ENCODE assay signal across 19 mouse cellular contexts in the genomic region with DNA sequence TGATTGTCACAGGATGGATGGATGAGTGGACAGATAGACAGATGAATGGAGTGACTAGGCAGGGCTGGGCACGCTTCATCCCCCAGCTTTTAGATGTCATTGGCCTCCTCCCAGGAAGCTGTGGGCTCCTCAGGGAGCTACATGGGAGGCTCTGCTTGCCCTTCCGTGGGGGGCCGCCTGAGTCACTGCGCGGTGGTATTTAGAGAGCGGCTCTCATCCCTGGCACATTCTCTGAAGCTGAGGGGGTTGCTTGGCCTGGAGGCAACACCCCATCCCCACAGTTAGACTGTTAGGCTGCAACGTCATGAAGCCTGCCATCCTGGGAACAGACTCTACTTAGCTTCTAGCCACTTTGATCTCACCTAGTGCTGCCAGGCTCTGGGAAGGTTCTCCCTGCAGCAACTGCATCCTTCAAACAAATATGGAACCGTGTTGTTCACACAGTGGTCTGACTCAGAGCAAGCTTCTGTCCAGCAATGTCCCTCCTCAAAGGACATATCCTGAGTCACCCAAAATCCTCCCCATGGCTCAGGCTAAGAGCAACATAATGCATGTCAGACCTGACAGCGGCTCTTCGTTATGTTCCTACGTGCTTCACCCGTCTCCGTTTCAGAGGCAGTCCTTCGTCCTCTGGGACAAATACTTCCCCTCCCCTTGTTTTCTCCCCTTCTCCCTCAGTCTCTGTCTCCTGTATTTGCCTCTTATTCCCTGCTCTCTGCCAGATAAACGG. TPM values are rescaled to one million over a fixed set of nuclear protein-coding genes. Genes with fewer than 3 reads are reported as not detected.
A peak's percentile ranks its signal among the peaks of the same experiment; 100 is the strongest.
DNase-seq lines count a peak whose midpoint lies in the region; ATAC-seq lines count a peak whose summit lies in the region.
"Had no signal": no experiment of that assay in that cellular context is flagged by ENCODE, and none has a peak within 500 bp of the region (broad histone marks: within the 10 kb centered on the region; RNA-seq: fewer than 3 reads in every experiment).

No protein-coding gene starts in this region.

- ATAC-seq in monocyte, adult 5-6 weeks (replicated peaks; ENCODE audit: insufficient number of reproducible peaks, low FRiP score, low TSS enrichment, poor library complexity, severe bottlenecking), result no peak
- ATAC-seq in megakaryocyte progenitor cell, adult 5-6 weeks (replicated peaks; ENCODE audit: poor library complexity), result no peak
- ATAC-seq: CD4-positive, CD25-positive, alpha-beta regulatory T cell, adult 4 months; forebrain, embryonic 16.5 days; lung, postnatal 0 days; midbrain, embryonic 13.5 days had no signal

- DNase-seq in adrenal gland, adult (ENCODE audit: inconsistent age in 2 of 2, low spot score in 1 of 2), result peak; percentile 69 to 84
- no peak for DNase-seq in adrenal gland, postnatal 4 days (ENCODE audit: low spot score in 2 of 2)
- peak; percentile 29 to 38 for DNase-seq in right cerebral cortex, adult 2 months (ENCODE audit: low spot score in 2 of 2)
- DNase-seq in right cerebral cortex, postnatal 4 days, result no peak
- DNase-seq in brain, adult 2 months (ENCODE audit: low read depth, low spot score), result peak; percentile 76
- DNase-seq: cerebellum, adult 9-10 months; gastrocnemius, postnatal 36 days; kidney, adult 11 months; kidney, postnatal 36 days; layer of hippocampus, postnatal 36 days had no signal

RNA-seq across cellular contexts. Expression of a gene that starts 16.0 kb away (rescaled TPM):
- 10 to 100 TPM; 18.0 to 19.7 TPM for total RNA-seq in adrenal gland, postnatal 4 days (2021)
- total RNA-seq in monocyte, adult 5-6 weeks (2017), result not detected in 3 replicates
- total RNA-seq in megakaryocyte progenitor cell, adult 5-6 weeks (2015), result not detected in 2 replicates
- not detected in 2 replicates for total RNA-seq in megakaryocyte progenitor cell, adult 5-6 weeks (2017)

RNA-seq across cellular contexts. Expression of a gene that starts 22.0 kb away (rescaled TPM):
- total RNA-seq in adrenal gland, postnatal 4 days (2021), result 10 to 100 TPM; 21.0 to 21.4 TPM
- total RNA-seq in monocyte, adult 5-6 weeks (2017), result not detected in 3 replicates
- total RNA-seq in megakaryocyte progenitor cell, adult 5-6 weeks (2015), result not detected in 2 replicates
- not detected in 2 replicates for total RNA-seq in megakaryocyte progenitor cell, adult 5-6 weeks (2017)

RNA-seq across cellular contexts. Expression of a gene that starts 43.1 kb away (rescaled TPM):
- total RNA-seq in adrenal gland, postnatal 4 days (2021), result 1 to 10 TPM; 2.0 to 4.1 TPM
- not detected in 3 replicates for total RNA-seq in monocyte, adult 5-6 weeks (2017)
- total RNA-seq in megakaryocyte progenitor cell, adult 5-6 weeks (2015), result not detected in 2 replicates
- not detected in 2 replicates for total RNA-seq in megakaryocyte progenitor cell, adult 5-6 weeks (2017)
- total RNA-seq: gastrocnemius, postnatal 36 days; heart, adult 8-10 months; layer of hippocampus, adult 8-10 months; layer of hippocampus, postnatal 36 days; left cerebral cortex, postnatal 10 days had no signal

RNA-seq across cellular contexts. Expression of a gene that starts 55.0 kb away (rescaled TPM):
- 100 to 1,000 TPM; 215 to 218 TPM for total RNA-seq in adrenal gland, postnatal 4 days (2021)
- 0.58 TPM in 1 of 3 replicates, not detected in the others for total RNA-seq in monocyte, adult 5-6 weeks (2017)
- total RNA-seq in megakaryocyte progenitor cell, adult 5-6 weeks (2015), result 0.56 and 2.3 TPM in 2 replicates
- 0.98 and 2.1 TPM in 2 replicates for total RNA-seq in megakaryocyte progenitor cell, adult 5-6 weeks (2017)

RNA-seq across cellular contexts. Expression of a gene that starts 57.2 kb away (rescaled TPM):
- total RNA-seq in adrenal gland, postnatal 4 days (2021), result 100 to 1,000 TPM; 104 to 106 TPM
- 109 to 142 TPM (median 139 TPM) in 3 replicates for total RNA-seq in monocyte, adult 5-6 weeks (2017)
- 59.0 and 64.3 TPM in 2 replicates for total RNA-seq in megakaryocyte progenitor cell, adult 5-6 weeks (2015)
- 58.3 and 60.2 TPM in 2 replicates for total RNA-seq in megakaryocyte progenitor cell, adult 5-6 weeks (2017)

Comparison
In these comparisons a context has a peak if more than half of its experiments do, and no peak if none do; other contexts are left out.
1. DNase-seq: peak in adrenal gland, adult (2 of 2), right cerebral cortex, adult 2 months (2 of 2) and brain, adult 2 months (single experiment); none in adrenal gland, postnatal 4 days (0 of 2) and right cerebral cortex, postnatal 4 days (single experiment).
2. RNA of a gene that starts 16.0 kb away (total RNA-seq): 18.0 to 19.7 TPM in adrenal gland, postnatal 4 days; not detected in monocyte, adult 5-6 weeks and not detected in megakaryocyte progenitor cell, adult 5-6 weeks; every median in the first group is over 10 times any median in the second.
3. RNA of a gene that starts 22.0 kb away (total RNA-seq): 21.0 to 21.4 TPM in adrenal gland, postnatal 4 days; not detected in monocyte, adult 5-6 weeks and not detected in megakaryocyte progenitor cell, adult 5-6 weeks; every median in the first group is over 10 times any median in the second.